Mouse (Mus musculus): ENCODE measurements around the gene Ccdc126.
"Not testable (repeated sequence)": the region's sequence is repeated elsewhere in the genome, so short reads cannot be mapped to it uniquely, and the experiment has no call there.

Gene Ccdc126

DNA sequence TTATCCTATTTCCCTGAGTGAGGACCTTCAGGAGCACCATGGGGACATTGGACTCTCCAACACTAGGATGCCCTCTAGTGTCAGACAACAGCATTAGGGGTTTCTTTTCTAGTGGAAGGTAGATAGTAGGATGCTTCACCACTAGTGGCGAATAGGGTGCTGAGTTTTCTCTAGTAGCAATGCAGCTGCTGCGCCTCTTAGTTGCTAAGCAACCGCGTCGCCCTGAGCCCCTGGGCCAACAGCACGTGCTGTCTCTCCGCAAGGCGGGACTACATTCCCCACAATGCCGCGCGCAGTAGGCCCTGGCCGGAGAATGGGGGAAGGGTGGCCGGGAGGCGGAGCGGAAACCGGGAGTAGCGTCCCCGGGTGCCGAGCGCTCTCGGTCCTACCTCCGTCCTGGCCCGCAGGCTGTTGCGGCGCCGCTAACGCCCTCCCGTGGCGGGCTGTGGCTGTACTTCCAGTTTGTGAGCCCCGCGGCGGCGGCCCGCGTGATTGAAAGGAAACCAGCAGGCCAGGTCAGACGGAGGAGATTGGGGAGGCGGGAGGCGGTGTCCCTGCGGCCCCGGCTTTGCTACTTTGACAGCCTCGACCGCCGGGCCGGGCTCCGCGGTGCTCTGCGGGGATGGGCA is at the start of gene Ccdc126:
Ccdc126 (plus strand) TSS at position 309 of the 629 bp plus-strand sequence.
- peak; percentile 99 for DNase-seq (ENCODE audit: low read depth, low spot score)

DNA sequence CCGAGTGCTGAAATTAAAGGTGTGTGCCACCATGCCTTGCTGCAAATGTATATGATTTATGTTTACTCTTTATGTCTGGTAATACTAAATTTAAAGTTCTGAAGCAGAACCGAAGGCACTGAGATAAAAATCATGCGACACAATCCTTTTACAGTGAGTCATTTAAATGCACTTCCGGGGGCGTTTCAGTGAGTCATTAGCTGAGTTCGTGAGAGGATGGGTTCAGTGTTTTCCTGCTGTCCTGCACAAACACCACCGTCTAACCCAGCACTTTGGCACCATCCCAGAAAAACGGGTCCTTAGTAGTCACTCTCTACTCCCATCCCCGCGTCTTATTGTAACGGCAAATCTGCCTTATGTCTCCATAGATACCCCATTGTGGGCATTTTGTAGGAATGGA is 49.2 kb upstream of the Ccdc126 start:
- no peak for DNase-seq (ENCODE audit: low read depth, low spot score)

DNA sequence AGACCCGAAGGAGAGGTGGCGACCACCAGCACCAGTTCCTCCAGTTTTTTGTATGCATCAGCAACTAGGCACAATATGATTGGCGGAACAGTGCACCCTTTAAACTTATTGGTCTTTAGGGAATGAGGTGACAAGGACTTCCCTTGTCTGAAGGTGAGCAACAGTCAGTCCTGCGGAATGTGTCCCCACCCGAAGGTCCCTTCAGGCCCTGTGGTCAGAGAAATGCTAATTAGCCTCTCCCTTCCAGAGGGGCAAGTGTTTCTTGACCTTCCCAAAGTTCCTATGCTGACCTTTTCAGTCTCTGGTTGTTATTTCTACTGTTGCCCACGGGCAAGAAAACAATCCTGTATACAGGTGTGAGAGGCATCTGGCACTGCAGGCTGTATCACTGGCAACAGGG is 47.3 kb upstream of the Ccdc126 start:
- no peak for DNase-seq (ENCODE audit: low read depth, low spot score)

DNA sequence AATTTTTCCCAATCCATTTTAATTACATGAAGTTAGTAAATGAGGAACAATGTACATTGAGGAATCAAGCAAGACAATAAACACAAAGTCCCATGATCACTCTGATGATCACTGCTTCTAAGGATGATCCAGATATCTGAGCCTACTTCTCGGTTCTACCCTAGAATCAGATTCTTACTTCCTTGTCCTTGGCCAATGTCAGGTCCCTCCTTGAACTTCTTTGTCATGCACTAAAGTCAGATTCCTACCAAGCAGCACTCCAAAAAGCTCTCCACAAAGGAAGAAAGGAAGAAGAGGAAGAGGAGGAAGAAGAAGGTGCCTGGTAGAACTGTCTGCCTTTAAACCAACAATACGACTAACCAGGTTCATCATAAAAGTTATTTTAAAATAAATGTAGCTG is 46.2 kb upstream of the Ccdc126 start:
- no peak for DNase-seq (ENCODE audit: low read depth, low spot score)

DNA sequence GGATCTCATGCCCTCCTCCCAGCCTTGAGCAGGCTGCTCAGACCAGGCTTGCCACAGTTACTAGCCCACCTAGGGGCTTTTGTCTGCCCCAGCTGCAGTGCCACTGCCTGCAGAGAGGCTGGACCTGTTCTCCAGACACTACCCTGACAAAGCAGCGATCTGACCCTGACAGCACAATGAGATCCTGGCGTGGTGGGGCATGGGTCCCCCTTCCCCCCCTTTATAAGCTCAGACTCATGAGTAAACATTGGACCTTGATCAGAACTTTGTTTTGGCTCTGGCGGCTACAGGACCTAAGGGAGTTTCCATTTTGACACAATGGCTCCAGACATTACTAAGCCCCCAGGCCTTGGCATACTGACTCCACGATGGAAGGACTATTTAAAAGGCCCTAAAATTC is 45.1 kb upstream of the Ccdc126 start:
- DNase-seq (ENCODE audit: low read depth, low spot score): no peak

DNA sequence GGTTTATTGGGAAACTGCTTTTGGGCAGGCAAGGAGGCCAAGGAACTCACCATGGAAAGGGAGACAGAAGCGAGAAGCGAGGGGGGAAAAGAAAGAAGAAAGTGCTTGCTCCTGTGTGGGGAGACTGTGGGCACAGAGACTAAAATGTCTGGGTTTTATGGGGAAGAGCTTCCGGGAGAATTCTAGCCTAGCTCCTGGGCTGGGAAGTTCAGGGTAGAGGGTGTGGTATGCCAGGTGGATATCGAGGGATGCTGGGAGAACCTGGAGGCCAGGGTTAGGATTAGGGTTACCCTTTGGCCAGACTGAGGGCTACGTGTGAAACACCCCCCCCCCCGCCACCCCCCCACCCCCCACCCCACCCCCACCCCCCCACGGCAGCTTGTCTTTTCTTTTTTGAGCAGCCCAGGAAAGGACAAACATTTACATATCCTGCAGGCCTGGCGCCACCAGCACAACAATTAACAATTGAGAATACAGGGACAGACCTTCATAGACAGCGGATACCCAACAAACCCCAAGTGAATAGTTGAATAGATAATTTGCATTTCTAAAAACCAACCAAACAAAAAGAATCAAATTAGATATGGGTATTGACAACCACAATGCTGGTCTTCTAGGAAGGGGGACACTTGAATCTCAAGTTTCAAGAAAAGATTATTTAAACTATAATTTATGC is 44.5 kb upstream of the Ccdc126 start:
- DNase-seq (ENCODE audit: low read depth, low spot score): no peak

DNA sequence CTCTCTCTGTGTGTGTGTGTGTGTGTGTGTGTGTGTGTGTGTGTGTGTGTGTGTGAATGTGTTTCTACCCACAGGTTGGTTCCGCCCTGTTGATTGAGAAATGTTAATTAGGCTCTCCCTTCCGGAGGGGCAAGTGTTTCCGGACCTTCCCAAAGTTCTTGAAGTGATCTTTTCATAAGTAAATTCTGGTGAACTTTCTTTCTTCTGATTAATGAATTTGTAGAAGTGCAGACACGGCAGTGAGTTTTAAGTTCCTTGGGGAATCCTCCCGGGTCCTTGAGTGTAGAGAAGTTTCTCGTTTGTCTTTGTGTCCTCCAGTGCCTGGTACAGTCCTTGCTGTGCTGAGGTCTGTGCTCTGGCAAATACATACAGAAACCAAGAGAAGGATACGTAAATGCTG is 43.8 kb upstream of the Ccdc126 start:
- no peak for DNase-seq (ENCODE audit: low read depth, low spot score)

DNA sequence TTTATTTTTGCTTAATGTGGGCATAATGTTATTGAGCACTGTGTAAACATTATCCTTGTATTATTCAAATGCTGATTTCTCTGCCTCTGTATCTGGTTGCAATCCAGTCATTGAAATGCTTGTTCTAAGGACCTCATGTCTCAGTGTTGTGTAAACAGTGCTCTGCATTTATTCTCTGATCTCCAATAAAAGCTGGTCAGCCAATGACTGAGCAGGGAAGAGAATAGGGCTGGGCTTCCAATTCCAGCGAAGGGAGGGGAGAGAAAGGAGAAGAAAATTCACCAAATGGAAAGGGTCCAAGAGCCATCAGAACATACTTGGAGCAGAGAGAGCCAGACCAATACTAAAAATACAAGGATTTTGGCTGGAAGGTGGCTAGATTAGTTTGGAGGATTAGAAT is 38.1 kb upstream of the Ccdc126 start:
- no peak for DNase-seq (ENCODE audit: low read depth, low spot score)

DNA sequence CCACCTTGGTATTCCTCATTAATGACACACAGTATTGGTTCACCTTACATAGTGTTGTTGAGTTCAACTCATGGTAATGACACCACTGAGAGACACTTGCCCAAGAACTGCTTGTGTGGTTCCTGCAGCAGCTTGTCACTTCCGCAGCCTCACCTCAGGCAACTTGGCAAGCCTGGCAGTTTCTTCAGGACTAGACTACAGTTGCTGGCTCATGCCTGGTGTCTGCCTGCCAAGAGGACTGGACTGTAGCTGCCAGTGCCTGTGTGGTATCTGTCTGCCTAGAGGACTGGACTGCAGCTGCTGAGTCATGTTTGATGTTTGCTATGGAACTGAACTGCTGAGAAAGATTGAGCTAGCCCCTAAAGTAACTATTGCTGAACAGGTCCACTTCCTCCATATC is 37.0 kb upstream of the Ccdc126 start:
- DNase-seq (ENCODE audit: low read depth, low spot score): no peak

DNA sequence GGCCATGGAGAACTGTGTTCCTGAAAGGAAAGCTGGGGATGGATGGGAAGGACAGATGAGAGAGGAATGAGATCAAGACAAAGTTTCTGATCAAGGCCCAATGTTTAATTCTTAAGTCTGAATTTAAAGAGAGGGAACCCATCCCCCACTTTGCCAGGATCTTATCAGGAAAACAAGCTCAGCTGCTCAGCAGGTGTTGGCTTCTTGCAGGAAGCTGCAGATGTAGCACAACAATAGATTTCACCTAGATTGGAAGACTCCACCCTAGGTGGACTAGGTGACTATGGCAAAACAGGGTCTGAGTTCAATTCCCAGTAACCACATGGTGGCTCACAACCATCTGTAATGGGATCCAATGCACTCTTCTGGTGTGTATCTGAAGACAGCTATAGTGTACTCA is 20.8 kb upstream of the Ccdc126 start:
- DNase-seq (ENCODE audit: low read depth, low spot score): no peak

DNA sequence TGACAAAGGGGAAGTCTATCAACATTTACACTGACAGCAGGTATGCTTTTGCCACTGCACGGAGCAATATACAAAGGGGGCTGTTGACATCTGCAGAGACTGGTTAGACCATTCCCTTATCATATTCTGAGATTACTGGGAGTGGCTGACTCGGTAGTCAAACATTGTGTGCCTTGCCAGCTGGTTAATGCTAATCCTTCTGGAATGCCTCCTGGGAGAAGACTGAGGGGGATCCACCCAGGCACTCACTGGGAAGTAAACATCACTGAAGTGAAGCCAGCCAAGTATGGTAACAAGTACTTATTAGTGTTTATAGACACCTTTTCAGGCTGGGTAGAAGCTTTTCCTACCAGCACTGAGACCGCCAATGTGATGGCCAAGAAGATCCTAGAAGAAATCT is 4.3 kb upstream of the Ccdc126 start:
- DNase-seq (ENCODE audit: low read depth, low spot score): not testable (repeated sequence)

DNA sequence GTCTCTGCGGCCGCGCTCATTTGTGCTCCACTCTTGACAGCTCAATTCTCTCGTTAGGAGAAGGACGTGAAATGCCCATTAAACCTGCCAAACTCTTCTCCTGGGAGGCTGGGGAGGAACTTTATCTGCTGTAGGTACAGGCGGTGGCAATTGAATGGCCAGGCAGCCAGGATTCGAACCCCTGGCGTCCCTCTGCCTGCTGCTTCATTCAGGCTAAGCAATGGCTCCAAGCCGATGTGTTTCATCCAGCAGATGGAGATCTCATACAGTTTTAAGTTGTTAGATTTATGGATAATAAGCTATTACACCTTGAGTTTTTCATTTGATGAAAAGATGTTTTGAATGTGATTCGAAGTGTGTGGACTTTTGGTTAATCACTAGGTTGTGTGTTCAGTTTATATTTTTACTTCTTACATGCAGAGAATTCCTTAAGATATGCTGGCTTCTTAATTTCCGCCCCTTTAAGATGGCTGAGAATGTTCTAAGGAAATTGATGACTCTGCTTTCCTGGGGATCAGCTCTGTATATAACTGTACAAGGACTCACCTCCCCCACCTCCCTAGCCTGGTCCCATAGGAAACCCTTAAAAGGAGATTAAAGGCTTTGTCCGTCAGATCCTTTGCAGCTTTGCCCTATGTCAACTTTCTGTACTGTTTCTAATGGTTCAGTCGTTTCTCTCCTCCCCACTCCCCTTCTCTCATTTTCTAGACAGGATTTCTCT is 681 bp downstream of the Ccdc126 start:
- peak; percentile 62 for DNase-seq (ENCODE audit: low read depth, low spot score)

DNA sequence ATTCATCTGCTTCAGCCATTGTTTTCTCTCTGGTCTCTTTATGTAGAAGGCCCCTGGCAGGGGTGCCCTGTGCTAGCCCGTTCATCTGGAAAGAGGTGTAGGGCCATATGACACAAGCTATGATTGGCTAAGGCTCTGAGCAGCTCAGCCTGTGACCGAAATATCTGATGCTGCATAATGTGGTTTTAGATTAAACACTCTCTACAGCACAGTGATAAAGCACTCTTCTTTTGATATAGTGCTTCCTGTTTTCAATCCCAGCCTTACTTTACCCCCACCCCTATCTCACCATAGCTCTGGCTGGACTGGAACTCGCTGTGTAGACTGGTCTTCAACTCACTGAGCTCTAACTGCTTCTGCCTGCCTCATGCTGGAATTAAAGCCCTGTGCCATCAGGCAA is 2.3 kb downstream of the Ccdc126 start:
- peak; percentile 52 for DNase-seq (ENCODE audit: low read depth, low spot score)

DNA sequence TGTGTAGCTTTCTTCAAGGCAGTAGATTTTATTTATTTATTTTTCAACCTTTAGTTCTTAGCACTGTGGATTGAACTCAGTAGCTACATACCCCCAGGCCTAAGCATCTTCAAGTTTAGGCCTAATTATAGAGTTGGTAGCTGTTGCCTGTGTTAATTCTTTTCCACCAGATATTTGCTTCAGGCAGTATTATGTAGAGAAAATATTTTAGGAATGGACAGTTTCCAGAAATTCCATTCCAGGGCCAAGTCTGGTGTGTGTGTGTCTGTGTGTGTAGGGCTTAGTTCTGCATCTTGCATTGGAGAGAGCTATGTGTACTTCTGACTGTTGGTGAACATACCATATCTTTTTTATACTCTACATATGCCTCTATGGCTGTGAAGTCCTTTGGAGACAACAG is 3.0 kb downstream of the Ccdc126 start:
- DNase-seq (ENCODE audit: low read depth, low spot score): no peak

DNA sequence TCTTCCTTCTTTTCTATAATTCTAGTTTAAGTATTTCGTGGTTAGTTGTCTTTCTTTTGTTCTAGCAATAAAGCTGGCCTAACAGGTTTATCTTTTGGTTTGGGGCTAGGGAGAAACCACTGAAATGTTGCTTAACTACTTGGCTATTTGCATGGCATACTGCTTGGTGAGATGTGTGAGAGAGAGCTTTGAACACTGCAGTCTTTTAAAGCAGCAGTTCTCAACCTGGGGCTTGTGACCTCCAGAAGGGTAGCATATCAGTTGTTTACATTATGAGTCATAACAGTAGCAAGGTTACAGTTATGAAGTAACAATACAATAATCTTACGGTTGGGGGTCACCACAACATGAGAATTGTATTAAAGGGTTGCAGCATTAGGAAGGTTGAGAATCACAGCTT is 3.9 kb downstream of the Ccdc126 start:
- DNase-seq (ENCODE audit: low read depth, low spot score): peak; percentile 11

DNA sequence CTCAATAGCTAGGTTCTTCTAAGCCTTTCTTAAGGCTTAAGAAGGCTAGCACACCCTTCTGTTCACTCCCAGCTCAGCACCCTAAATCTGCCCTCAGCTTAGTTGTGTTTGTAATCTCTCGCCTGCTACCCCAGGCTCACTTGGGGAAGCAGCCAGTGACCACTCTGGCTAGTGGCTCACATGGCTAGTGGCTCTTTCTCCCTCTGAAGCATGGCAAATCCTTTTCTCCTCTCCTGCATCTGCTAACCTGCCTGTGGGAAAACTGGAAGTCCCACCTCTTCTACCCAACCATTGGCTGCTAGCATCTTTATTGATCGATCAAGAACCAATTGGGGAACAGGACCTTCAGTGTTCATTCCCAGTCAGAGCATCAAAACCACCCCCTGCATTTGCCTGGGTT is 5.5 kb downstream of the Ccdc126 start:
- no peak for DNase-seq (ENCODE audit: low read depth, low spot score)

DNA sequence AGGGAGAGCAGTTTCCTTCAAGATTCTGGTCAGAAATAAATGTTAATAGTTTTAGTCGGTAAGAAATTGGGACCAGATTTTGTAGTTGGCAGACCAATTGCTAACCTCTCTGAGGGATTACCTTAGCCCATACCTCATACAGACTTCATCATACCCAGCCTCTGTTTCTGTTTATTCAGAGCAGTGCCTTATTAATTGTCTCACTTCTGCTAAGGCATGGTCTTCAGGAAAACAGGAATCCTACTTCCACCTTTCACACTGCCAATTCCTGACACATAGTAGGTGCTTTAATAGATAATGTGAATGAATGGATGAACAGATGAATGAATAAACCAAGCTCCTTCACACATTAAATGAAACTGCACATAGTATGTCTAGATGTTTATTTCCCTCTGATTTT is 6.2 kb downstream of the Ccdc126 start:
- DNase-seq (ENCODE audit: low read depth, low spot score): no peak

DNA sequence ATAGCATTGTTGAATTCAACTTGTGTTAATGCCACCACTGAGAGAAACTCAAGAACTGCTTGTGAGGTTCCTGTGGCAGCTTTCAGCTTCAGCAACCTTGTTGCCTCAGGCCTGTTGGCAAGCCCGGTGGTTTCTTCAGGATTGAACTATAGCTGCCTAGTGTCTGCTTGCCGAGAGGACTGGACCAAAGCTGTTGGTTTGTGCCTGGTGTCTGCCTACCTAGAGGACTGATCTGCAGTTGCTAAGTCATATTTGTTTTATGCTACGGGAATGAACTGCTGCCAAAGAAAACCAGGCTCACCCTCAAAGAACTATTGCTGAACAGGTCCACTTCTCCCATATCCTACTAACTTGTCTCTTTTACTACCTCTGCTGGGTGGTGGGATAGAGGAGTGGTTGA is 7.8 kb downstream of the Ccdc126 start:
- DNase-seq (ENCODE audit: low read depth, low spot score): no peak

DNA sequence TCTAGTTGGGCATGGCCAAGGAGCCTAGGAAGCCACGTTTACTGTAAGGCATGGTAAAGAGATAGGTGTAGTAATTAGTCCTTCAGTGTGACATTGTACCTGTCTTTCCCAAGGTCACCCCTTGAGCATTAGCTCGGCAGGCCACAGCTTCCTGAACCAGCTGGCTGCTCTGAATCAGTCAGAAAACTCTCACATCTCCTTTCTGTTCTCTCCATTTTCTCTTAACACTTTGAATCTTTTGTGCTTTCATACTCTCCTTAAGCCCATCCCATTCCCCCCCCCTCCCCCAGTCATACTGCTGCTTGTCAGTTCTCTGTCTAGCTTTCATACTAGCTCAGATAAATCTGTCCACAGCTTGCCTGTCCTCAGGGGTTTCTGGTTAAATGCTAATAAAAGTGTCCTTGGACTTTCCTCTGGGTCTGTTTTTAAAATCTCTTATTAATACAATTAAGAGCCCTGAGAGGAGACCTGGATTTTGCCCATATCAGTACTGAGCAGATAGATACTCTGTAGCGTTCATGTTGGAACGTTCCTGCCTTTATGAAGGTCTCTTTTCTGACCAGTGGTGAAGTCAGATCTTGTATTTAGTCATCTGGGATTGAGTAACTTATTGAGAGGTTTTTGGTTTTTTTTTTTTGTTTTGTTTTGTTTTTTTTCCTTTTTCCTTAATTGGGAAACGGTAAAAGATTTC is 12.4 kb downstream of the Ccdc126 start:
- no peak for DNase-seq (ENCODE audit: low read depth, low spot score)

DNA sequence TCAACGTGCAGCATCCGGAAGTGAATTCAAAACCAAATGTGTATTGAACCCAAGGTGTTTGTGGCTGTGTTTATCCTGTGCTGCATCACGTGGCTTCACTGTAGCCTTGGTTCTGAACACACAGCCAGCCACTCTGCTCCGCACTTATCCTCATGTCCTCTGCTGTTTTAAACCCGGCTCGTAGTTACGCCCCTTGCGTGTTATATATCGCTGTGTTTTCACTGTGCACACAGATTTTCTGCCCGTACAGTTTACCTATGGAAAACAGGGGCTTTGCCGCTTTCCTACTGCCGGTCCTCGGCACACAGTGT is 12.9 kb downstream of the Ccdc126 start:
- no peak for DNase-seq (ENCODE audit: low read depth, low spot score)

DNA sequence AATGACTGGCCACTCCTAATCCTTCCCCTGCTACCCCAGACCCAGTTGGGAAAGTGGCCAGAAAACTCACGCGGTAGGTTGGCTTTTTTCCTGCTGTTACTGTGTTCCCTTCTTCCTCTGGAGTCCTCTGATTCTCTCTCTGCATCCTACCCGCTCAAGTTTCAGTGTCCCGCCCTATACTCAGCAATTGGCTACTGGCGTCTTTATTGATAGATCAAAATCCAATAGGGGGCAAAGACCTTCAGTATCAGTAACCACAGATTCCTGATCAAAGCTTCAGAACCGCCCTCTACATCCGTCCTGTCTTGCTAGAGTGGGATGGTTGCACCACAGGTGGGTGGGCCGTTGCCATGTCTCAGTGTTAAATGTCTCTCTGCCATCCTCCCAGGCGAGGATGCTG is 19.5 kb downstream of the Ccdc126 start:
- DNase-seq (ENCODE audit: low read depth, low spot score): no peak

DNA sequence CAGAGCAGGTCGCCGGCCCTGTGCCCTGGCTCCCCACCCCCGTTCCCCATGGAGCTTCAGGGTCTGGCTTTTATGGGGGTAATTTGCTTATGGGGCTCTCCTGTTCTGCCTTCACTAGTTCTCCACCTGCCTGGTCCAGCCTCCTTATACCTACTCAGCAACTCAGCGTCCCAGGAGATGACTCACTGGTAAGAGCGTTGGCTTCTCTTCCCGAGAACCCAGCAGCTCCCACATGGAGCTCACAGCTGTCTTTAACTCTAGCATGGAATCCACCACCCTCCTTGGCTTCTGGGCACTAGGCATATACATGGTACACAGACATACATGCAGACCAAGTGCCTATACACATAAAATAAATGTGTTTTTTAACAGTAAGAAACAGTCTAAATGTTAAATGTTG is 20.1 kb downstream of the Ccdc126 start:
- no peak for DNase-seq (ENCODE audit: low read depth, low spot score)
